Mouse (Mus musculus) bone marrow, adult 2 months (tissue): ENCODE measurements at regions not wholly inside any gene's neighbourhood (a gene's known extent, or its start where the extent isn't known, plus 50 kb on each side); places are given as distances from the start of the nearest gene placed in this dataset.
"Not testable (repeated sequence)": the region's sequence is repeated elsewhere in the genome, so short reads cannot be mapped to it uniquely, and the experiment has no call there.

ENCODE experiments used
- H3K27ac ChIP-seq: fragments of 200-500 bp; 2 replicates; pipeline ENCODE4 v1.5.1; 2012; ENCODE audit warnings: low read depth, mild to moderate bottlenecking, control low read depth, inconsistent platforms, low read length; ENCODE audit not compliant: control insufficient read depth, poor library complexity, insufficient read depth
- H3K4me1 ChIP-seq: fragments of 200-500 bp; 2 replicates; pipeline ENCODE4 v1.6.1; 2011; ENCODE audit warnings: low read length; ENCODE audit not compliant: control insufficient read depth, insufficient read depth
- H3K4me3 ChIP-seq: fragments of 200-500 bp; replicated peaks from 2 replicates; pipeline ENCODE3; 2011; ENCODE audit warnings: mild to moderate bottlenecking, low read depth, low read length, control low read depth; ENCODE audit not compliant: control insufficient read depth
- CTCF ChIP-seq: fragments of 200-500 bp; IDR thresholded peaks from 2 replicates; pipeline ENCODE4 v1.5.1; 2011; ENCODE audit warnings: low read length, control low read depth; ENCODE audit not compliant: control insufficient read depth, insufficient read depth
- POLR2A ChIP-seq: fragments of 200-500 bp; IDR thresholded peaks from 2 replicates; pipeline ENCODE4 v1.6.1; 2011; ENCODE audit warnings: low read depth, mild to moderate bottlenecking, control low read depth, low read length, borderline replicate concordance; ENCODE audit not compliant: control insufficient read depth
- WGBS: fragments of 180-500 bp; shearing (Covaris S2); methylation state at CpG from one replicate; pipeline ENCODE4 v1.1.7; 2018; 5-methylcytosine and 5-hydroxymethylcytosine counted together

- Histone ChIP-seq H3K4me1 (no peaks in the 10 kb centered on the region), H3K27ac (no peak overlapping the region), H3K4me3 (no peak overlapping the region)
- TF ChIP-seq POLR2A, result no peak
- no peak for TF ChIP-seq CTCF
- 77% methylated on average over 4 of the region's 4 CpGs for WGBS
These were observed 114.8 kb downstream of the Galc start for GRCm38 (mm10) chr12:98144464-98144863.

- H3K4me3 ChIP-seq, result no peak overlapping the region
- no peaks in the 10 kb centered on the region for H3K4me1 ChIP-seq
- H3K27ac ChIP-seq, result no peak overlapping the region
- WGBS, result 58% methylated on average over 1 of the region's 1 CpGs
- TF ChIP-seq CTCF, result no peak
- TF ChIP-seq POLR2A, result no peak
These were observed 116.1 kb downstream of the Galc start for GRCm38 (mm10) chr12:98143170-98143569.

GRCm38 (mm10) chr12:98139906-98140305, 119.4 kb downstream of the Galc start:
- H3K4me3 ChIP-seq, H3K4me1 ChIP-seq, H3K27ac ChIP-seq: not testable (repeated sequence)
- WGBS, result 78% methylated on average over 3 of the region's 3 CpGs

GRCm38 (mm10) chr12:98131276-98131675, 128.0 kb downstream of the Galc start:
- Histone ChIP-seq H3K4me3 (no peak overlapping the region), H3K4me1 (no peaks in the 10 kb centered on the region), H3K27ac (no peak overlapping the region)
- TF ChIP-seq POLR2A, result no peak
- TF ChIP-seq CTCF, result no peak
- 68% methylated on average over 5 of the region's 5 CpGs for WGBS

- WGBS, result 72% methylated on average over 3 of the region's 3 CpGs
These were observed 135.7 kb downstream of the Galc start for GRCm38 (mm10) chr12:98123541-98123940.

DNA sequence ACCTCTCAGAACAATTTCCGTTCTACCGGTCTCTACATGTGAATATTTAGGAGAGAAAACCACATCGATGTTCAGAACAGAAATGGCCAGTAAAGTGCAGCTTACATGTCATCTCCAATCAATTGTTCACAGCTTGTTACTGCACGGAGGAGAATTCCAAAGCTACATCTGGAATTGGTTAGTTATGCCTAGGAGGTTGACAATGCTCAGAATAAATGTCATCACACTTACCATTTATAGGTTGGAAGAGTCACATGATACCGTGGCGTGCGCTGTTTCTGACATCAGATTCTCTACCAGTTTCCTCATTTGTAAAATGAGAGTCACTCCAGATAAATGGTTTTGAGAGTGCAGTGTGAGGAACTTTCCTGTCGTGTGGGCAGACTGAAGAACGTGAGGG, 151.2 kb downstream of the Galc start:
- TF ChIP-seq POLR2A (no peak), CTCF (no peak)
- WGBS, result 84% methylated on average over 9 of the region's 9 CpGs
- no peak overlapping the region for H3K4me3 ChIP-seq
- no peak overlapping the region for H3K27ac ChIP-seq
- H3K4me1 ChIP-seq, result no peaks in the 10 kb centered on the region

More at GRCm38 (mm10) chr12:98123541-98123940, 135.7 kb downstream of the Galc start:
- Histone ChIP-seq H3K27ac (no peak overlapping the region), H3K4me3 (no peak overlapping the region), H3K4me1 (no peaks in the 10 kb centered on the region)
- no peak for TF ChIP-seq CTCF
- TF ChIP-seq POLR2A, result no peak

GRCm38 (mm10) chr12:98106789-98107684, 152.2 kb downstream of the Galc start:
- no peak for TF ChIP-seq POLR2A
- TF ChIP-seq CTCF, result no peak
- 58% methylated on average over 10 of the region's 10 CpGs for WGBS

GRCm38 (mm10) chr12:98106151-98106788, 153.0 kb downstream of the Galc start:
- Histone ChIP-seq H3K4me3 (no peak overlapping the region), H3K27ac (no peak overlapping the region), H3K4me1 (no peaks in the 10 kb centered on the region)
- TF ChIP-seq POLR2A (no peak), CTCF (no peak)
- WGBS, result 58% methylated on average over 3 of the region's 3 CpGs

More at GRCm38 (mm10) chr12:98106789-98107684, 152.2 kb downstream of the Galc start:
- Histone ChIP-seq H3K27ac (no peak overlapping the region), H3K4me1 (no peaks in the 10 kb centered on the region), H3K4me3 (no peak overlapping the region)
